Mouse (Mus musculus) small intestine, adult 2 months (tissue): ENCODE results near the gene Anxa5. TPM values are rescaled to one million over a fixed set of nuclear protein-coding genes. Genes with fewer than 3 reads are reported as not detected.

Source experiments
- H3K27ac ChIP-seq: fragments of 200-500 bp; 2 replicates; pipeline ENCODE4 v1.5.1; 2012; ENCODE audit warnings: low read depth, low read length, control low read depth, inconsistent platforms; ENCODE audit not compliant: insufficient read depth
- H3K27me3 ChIP-seq: fragments of 200-500 bp; 2 replicates; pipeline ENCODE4 v1.6.1; 2012; ENCODE audit warnings: mild to moderate bottlenecking, moderate library complexity, low read length, inconsistent platforms; ENCODE audit not compliant: control insufficient read depth, insufficient read depth
- H3K36me3 ChIP-seq: fragments of 200-500 bp; 2 replicates; pipeline ENCODE4 v1.6.1; 2012; ENCODE audit warnings: mild to moderate bottlenecking, low read length, control low read depth, inconsistent platforms; ENCODE audit not compliant: control insufficient read depth, insufficient read depth
- H3K4me1 ChIP-seq: fragments of 200-500 bp; 2 replicates; pipeline ENCODE4 v1.6.1; 2012; ENCODE audit warnings: low read length, inconsistent platforms, mixed read lengths; ENCODE audit not compliant: control insufficient read depth, insufficient read depth, insufficient read length
- H3K4me3 ChIP-seq: fragments of 200-500 bp; 2 replicates; pipeline ENCODE4 v1.5.1; 2012; ENCODE audit warnings: low read depth, mild to moderate bottlenecking, control low read depth, inconsistent platforms, low read length, moderate library complexity
- CTCF ChIP-seq: fragments of 200-500 bp; IDR thresholded peaks from 2 replicates; pipeline ENCODE4 v1.5.1; 2012; ENCODE audit warnings: low read depth, mild to moderate bottlenecking, control low read depth, inconsistent platforms, low read length, moderate library complexity, mixed read lengths; ENCODE audit not compliant: insufficient replicate concordance, insufficient read length; ENCODE audit errors: extremely low read depth
- POLR2A ChIP-seq: fragments of 200-500 bp; IDR thresholded peaks from 2 replicates; pipeline ENCODE4 v1.6.1; 2012; ENCODE audit warnings: low read depth, mild to moderate bottlenecking, control low read depth, inconsistent platforms, low read length, moderate library complexity
- WGBS: fragments of 180-500 bp; shearing (Covaris S2); methylation state at CpG from one replicate; pipeline ENCODE4 v1.1.7; 2018; 5-methylcytosine and 5-hydroxymethylcytosine counted together
- polyA plus RNA-seq: library from polyadenylated mRNA; depleted of rRNA; stranded (reverse); fragments of >200 nt; gene quantifications from 2 replicates; pipeline ENCODE4 v1.2.3, GENCODE M21; 2012

Anxa5 gene
- polyA plus RNA-seq, 1 experiment: 122 TPM

DNA sequence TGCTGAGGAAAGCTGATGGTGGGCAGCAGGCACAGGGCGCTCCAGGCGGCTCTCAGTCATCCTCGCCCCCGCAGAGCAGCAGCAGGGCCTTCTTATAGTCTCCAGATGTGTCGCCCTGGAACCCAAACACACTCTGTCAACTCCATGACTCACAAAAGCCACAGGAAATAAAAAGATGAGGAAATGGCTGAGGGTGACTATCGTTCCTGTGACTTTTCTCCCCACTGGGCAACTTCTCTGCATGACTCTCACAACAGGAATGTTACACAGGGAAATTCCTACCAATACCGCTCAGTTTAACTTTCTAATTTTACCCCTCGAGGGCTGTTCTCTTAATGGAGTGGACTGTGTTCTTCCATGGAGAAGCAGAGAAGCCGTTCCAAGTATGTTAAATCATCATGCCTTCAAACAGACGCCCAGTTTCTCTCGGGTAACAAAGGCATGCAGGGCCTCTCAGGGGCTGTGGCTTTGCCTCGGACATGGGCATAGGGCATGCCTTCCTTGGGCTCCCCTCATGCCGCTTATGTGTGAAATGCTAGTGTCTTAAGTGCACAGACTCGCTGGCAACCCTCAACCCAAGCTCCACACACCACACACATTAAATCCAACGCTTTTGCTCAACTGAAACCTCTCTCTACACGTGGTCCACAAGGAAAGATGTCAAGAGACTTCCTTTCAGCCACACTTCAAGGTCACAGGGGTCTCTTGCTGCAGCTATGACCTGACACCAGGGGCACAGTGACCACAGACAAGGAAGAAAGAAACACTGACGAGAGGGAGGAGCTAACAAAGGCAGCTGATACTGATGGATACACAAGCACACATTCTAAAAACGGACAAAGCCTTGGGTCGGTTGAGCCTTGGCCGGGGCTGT, 26.2 kb downstream of the Anxa5 start:
- Histone ChIP-seq H3K27me3 (no peaks in the 10 kb centered on the region), H3K4me3 (no peak overlapping the region), H3K4me1 (peaks cover 9% of the 10 kb centered on the region; the same call in 1 of the 2 replicates), H3K36me3 (peaks cover 5% of the 10 kb centered on the region; the same call in 1 of the 2 replicates), H3K27ac (no peak overlapping the region)
- no peak for TF ChIP-seq CTCF
- TF ChIP-seq POLR2A: no peak
- WGBS: 48% methylated on average over 20 of the region's 20 CpGs

DNA sequence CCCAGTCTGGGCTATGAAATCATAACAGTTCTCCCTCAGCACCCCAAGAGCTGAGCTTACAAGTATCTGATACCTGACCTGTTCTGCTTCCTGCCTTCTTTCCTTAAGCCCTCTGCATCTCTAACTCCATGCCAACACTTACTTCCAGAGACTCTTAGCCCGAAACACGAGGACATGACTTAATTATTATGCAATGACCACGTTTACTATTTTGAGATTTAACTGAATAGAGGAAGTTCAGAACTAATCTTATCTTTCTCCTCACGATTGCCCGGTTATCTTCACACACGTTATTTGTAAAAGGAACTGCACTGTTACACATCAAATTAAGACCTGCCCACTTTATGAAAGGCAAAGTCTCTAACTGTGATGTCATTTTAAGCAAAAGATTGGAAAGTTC, 28.8 kb downstream of the Anxa5 start:
- Histone ChIP-seq H3K27ac (no peak overlapping the region), H3K36me3 (peaks cover 5% of the 10 kb centered on the region; the same call in 1 of the 2 replicates), H3K4me1 (peaks cover 9% of the 10 kb centered on the region; the same call in 1 of the 2 replicates), H3K27me3 (no peaks in the 10 kb centered on the region), H3K4me3 (no peak overlapping the region)
- TF ChIP-seq CTCF: no peak
- no peak for TF ChIP-seq POLR2A
- WGBS: 11% methylated on average over 6 of the region's 6 CpGs

DNA sequence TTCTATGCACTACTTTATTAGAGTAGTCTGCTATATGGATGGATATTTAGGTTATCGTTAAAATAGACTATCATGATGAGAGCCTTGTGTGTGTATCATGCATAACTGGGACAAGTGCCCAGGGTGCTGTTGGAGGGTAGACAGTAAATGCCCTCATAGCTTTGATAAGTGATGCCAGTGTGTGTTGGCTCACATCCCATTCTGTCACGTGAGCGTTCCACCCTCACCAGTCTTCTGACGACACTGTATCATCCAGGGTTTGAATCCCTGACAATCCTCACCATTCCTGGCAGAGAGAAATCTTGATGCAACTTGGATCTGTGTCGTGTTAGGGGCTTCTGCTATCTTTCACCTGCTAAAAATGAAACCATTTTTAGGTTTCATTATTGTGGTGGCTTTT, 29.2 kb downstream of the Anxa5 start:
- no peak overlapping the region for H3K27ac ChIP-seq
- peaks cover 5% of the 10 kb centered on the region; the same call in 1 of the 2 replicates for H3K36me3 ChIP-seq
- TF ChIP-seq CTCF: no peak
- TF ChIP-seq POLR2A: no peak
- H3K4me3 ChIP-seq: no peak overlapping the region
- peaks cover 9% of the 10 kb centered on the region; the same call in 1 of the 2 replicates for H3K4me1 ChIP-seq
- WGBS: 20% methylated on average over 5 of the region's 5 CpGs
- no peaks in the 10 kb centered on the region for H3K27me3 ChIP-seq

DNA sequence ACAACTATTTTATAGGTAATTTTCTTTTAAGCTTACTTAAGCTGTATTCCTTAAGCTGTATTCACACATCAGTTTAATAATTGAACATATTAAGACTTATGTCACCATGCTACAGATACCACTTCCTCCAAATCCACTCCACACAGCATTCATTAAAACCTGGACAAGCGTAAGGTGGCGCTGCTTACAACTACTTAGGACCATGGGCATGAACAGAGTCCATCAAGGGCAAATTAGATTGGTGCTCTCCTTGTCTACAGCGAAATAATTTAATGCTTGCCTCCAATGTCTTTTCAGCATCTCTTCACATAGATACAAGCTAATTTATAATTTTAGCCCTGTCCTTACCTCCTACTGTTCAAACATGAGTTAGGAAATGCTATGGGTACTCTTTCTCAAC, 29.7 kb downstream of the Anxa5 start:
- no peak for TF ChIP-seq CTCF
- TF ChIP-seq POLR2A: no peak
- Histone ChIP-seq H3K27ac (no peak overlapping the region), H3K4me1 (peaks cover 9% of the 10 kb centered on the region; the same call in 1 of the 2 replicates), H3K36me3 (peaks cover 5% of the 10 kb centered on the region; the same call in 1 of the 2 replicates), H3K4me3 (no peak overlapping the region), H3K27me3 (no peaks in the 10 kb centered on the region)
- WGBS: 85% methylated on average over 3 of the region's 3 CpGs

DNA sequence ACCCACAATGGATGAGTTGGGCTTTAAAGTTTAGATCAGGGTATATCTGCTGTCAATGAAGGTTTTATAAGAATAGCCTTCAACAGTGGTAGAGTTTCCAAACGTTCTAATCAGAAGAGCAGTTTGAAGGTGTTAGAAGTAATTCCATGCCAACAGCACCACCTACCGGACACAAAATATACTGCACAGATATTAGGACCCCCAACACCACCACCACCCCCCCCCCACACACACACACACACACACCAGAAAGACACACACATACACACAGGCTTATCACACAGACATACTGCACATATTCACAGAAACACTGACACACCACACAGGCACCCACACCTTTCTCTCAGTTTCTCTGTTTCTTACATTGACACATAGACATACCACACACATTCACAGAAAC, 33.3 kb downstream of the Anxa5 start:
- H3K4me3 ChIP-seq: no peak overlapping the region
- 0 out of 2 replicates have a peak, but pooled peaks cover 4% of the 10 kb centered on the region for H3K4me1 ChIP-seq
- H3K36me3 ChIP-seq: no peaks in the 10 kb centered on the region
- no peak overlapping the region for H3K27ac ChIP-seq
- WGBS: 0% methylated on average over 2 of the region's 2 CpGs
- H3K27me3 ChIP-seq: no peaks in the 10 kb centered on the region
- peak; percentile 52; the same call in 1 of the 2 replicates for TF ChIP-seq CTCF
- no peak for TF ChIP-seq POLR2A

DNA sequence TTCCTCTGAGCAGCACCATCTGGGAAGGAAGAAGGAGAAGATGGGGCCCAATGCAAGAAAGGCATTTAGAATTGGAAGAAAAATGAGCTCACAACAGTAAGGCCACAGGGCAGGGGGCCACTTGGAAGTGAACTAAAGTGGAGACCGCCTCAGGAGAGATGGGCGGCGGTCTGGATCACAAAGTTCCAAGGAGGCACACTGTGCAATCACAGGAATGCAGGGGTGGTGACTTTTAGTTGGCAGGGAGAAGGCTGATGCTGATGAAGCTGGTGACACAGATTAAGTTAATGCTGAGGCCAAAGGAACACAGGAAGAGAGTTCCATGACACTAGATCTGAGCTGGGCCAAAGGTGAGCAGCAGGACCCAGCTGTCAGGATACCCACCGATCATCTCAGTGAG, 35.4 kb downstream of the Anxa5 start:
- H3K27me3 ChIP-seq: no peaks in the 10 kb centered on the region
- no peaks in the 10 kb centered on the region for H3K36me3 ChIP-seq
- H3K4me1 ChIP-seq: no peaks in the 10 kb centered on the region
- no peak overlapping the region for H3K4me3 ChIP-seq
- TF ChIP-seq POLR2A (no peak), CTCF (no peak)
- no peak overlapping the region for H3K27ac ChIP-seq
- 74% methylated on average over 4 of the region's 4 CpGs for WGBS

DNA sequence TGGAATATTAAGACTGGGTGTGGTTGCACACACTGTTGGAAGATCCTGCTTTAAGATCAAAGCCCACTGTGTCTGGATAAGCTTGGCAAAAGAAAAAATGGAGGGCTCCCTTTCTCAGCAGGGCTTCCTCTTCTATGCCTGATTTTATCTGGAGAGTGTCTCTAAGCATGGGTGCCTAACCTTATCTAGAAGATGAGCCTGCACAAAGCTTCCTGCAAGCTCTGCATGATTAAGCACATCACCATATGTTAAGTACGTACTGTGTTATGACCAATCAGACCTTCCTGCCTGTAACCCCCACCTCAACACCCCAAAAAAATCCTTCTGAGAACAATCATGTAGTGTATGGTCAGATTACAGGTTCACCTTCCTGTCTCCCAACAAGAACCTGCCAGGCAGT, 45.3 kb downstream of the Anxa5 start:
- H3K27ac ChIP-seq: no peak overlapping the region
- H3K36me3 ChIP-seq: no peaks in the 10 kb centered on the region
- 88% methylated on average over 1 of the region's 1 CpGs for WGBS
- no peaks in the 10 kb centered on the region; the same call in 1 of the 2 replicates for H3K27me3 ChIP-seq
- no peak overlapping the region for H3K4me3 ChIP-seq
- H3K4me1 ChIP-seq: no peaks in the 10 kb centered on the region
- no peak for TF ChIP-seq CTCF

DNA sequence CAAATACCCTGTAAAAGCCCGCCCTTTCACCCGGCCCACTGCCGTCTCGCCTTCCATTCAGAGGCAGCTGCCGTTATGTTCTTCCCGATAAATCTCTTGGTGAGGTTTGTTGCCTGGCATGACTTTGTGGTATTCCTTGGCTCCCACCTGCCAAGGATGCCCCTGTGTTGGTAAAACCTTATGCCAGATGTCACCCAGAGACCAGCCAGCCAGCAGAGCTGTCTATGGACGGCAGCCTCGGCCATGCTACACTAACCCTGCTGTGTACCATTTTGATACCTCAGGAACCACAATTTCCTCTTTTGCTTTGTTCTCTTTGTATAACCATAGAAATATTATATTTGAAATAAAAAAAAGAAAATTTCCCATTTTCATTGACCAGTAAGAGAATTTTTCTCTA, 48.3 kb downstream of the Anxa5 start:
- Histone ChIP-seq H3K4me3 (no peak overlapping the region), H3K4me1 (no peaks in the 10 kb centered on the region), H3K36me3 (no peaks in the 10 kb centered on the region), H3K27me3 (no peaks in the 10 kb centered on the region), H3K27ac (no peak overlapping the region)
- WGBS: 90% methylated on average over 8 of the region's 8 CpGs
- TF ChIP-seq POLR2A: no peak
- no peak for TF ChIP-seq CTCF
